Mouse (Mus musculus) forebrain, embryonic 16.5 days (tissue): ENCODE results near the gene Zfp326. TPM values are rescaled to one million over a fixed set of nuclear protein-coding genes. Genes with fewer than 3 reads are reported as not detected.

Experiments
- ATAC-seq: fragments of 200-750 bp; cut with Nextera tagmentation; 2 replicates; pipeline ENCODE4 v1.8.0; 2017; ENCODE audit warnings: mild to moderate bottlenecking, moderate library complexity
- H3K27ac ChIP-seq: fragments of 300-500 bp; sonication (generic); 2 replicates; pipeline ENCODE4 v1.5.1; 2014; ENCODE audit warnings: low read length, control low read depth
- H3K27me3 ChIP-seq: fragments of 300-500 bp; sonication (generic); replicated peaks from 2 replicates; pipeline ENCODE4 v1.6.1; 2014; ENCODE audit warnings: low read length; ENCODE audit not compliant: control insufficient read depth, insufficient read depth
- H3K36me3 ChIP-seq: fragments of 300-500 bp; sonication (generic); 2 replicates; pipeline ENCODE4 v1.6.1; 2014; ENCODE audit not compliant: control insufficient read depth, insufficient read depth
- H3K4me1 ChIP-seq: fragments of 300-500 bp; sonication (generic); replicated peaks from 2 replicates; pipeline ENCODE4 v1.6.1; 2014; ENCODE audit warnings: low read length; ENCODE audit not compliant: control insufficient read depth, insufficient read depth
- H3K4me2 ChIP-seq: fragments of 300-500 bp; sonication (generic); 2 replicates; pipeline ENCODE4 v1.6.1; 2014; ENCODE audit warnings: mild to moderate bottlenecking, low read length, control low read depth
- H3K4me3 ChIP-seq: fragments of 300-500 bp; sonication (generic); replicated peaks from 2 replicates; pipeline ENCODE4 v1.5.1; 2014; ENCODE audit warnings: mild to moderate bottlenecking, low read length, control low read depth
- H3K9ac ChIP-seq: fragments of 300-500 bp; sonication (generic); replicated peaks from 2 replicates; pipeline ENCODE4 v1.6.1; 2014; ENCODE audit warnings: low read depth, low read length, control low read depth
- H3K9me3 ChIP-seq: fragments of 300-500 bp; sonication (generic); 2 replicates; pipeline ENCODE4 v1.6.1; 2016; ENCODE audit warnings: low read length; ENCODE audit not compliant: control insufficient read depth
- WGBS: fragments of 180-500 bp; shearing (Covaris S2); extraction: QIAGEN DNeasy Blood & Tissue Kit; methylation state at CpG from one replicate; pipeline ENCODE4 v1.1.7; 2014; 5-methylcytosine and 5-hydroxymethylcytosine counted together
- polyA plus RNA-seq: library from polyadenylated mRNA; unstranded; fragments of >200 nt; fragmentation: Nextera tagmentation; extraction: Ambion mirVana; gene quantifications from 2 replicates; pipeline ENCODE4 v1.2.1, GENCODE M21; 2015

Zfp326 gene
- polyA plus RNA-seq, 1 experiment from 2014 or later = 56.3 TPM

GRCm38 (mm10) chr5:105922818-105923487, 46.6 kb downstream of the Zfp326 start:
- H3K27me3 ChIP-seq = no peaks in the 10 kb centered on the region
- H3K9ac ChIP-seq = no peak overlapping the region
- no peak for ATAC-seq
- H3K4me3 ChIP-seq = no peak overlapping the region
- WGBS = 66% methylated on average over 12 of the region's 12 CpGs
- H3K4me1 ChIP-seq = no peaks in the 10 kb centered on the region
- H3K36me3 ChIP-seq = peaks cover 7% of the 10 kb centered on the region
- no peaks in the 10 kb centered on the region for H3K9me3 ChIP-seq
- H3K27ac ChIP-seq = no peak overlapping the region
- H3K4me2 ChIP-seq = no peak overlapping the region

GRCm38 (mm10) chr5:105924347-105924746, 48.0 kb downstream of the Zfp326 start:
- 95% methylated on average over 8 of the region's 8 CpGs for WGBS
- Histone ChIP-seq H3K27me3 (no peaks in the 10 kb centered on the region), H3K4me3 (no peak overlapping the region), H3K4me1 (no peaks in the 10 kb centered on the region), H3K36me3 (no peaks in the 10 kb centered on the region; the same call in 1 of the 2 replicates), H3K9me3 (no peaks in the 10 kb centered on the region), H3K9ac (no peak overlapping the region), H3K27ac (no peak overlapping the region), H3K4me2 (no peak overlapping the region)
- no peak for ATAC-seq

GRCm38 (mm10) chr5:105925568-105926255, 49.3 kb downstream of the Zfp326 start:
- Histone ChIP-seq H3K9ac (no peak overlapping the region), H3K36me3 (no peaks in the 10 kb centered on the region), H3K4me3 (no peak overlapping the region), H3K27me3 (no peaks in the 10 kb centered on the region), H3K27ac (no peak overlapping the region), H3K4me2 (no peak overlapping the region), H3K4me1 (no peaks in the 10 kb centered on the region), H3K9me3 (no peaks in the 10 kb centered on the region)
- 66% methylated on average over 14 of the region's 14 CpGs for WGBS
- ATAC-seq = 0 out of 2 replicates have a peak, but pooled peaks have one; percentile 47

- Histone ChIP-seq H3K27me3 (no peaks in the 10 kb centered on the region), H3K4me3 (no peak overlapping the region), H3K4me1 (no peaks in the 10 kb centered on the region), H3K27ac (no peak overlapping the region), H3K9me3 (peaks cover 10% of the 10 kb centered on the region), H3K36me3 (peaks cover 5% of the 10 kb centered on the region), H3K4me2 (no peak overlapping the region), H3K9ac (no peak overlapping the region)
- no peak for ATAC-seq
- 24% methylated on average over 3 of the region's 3 CpGs for WGBS
These were observed 53.9 kb downstream of the Zfp326 start for GRCm38 (mm10) chr5:105930282-105930681.

- no peaks in the 10 kb centered on the region for H3K27me3 ChIP-seq
- peaks cover 5% of the 10 kb centered on the region for H3K36me3 ChIP-seq
- 96% methylated on average over 1 of the region's 1 CpGs for WGBS
- no peak overlapping the region for H3K4me3 ChIP-seq
- no peaks in the 10 kb centered on the region for H3K4me1 ChIP-seq
- H3K9ac ChIP-seq = no peak overlapping the region
- H3K4me2 ChIP-seq = no peak overlapping the region
- no peak overlapping the region for H3K27ac ChIP-seq
- peaks cover 10% of the 10 kb centered on the region for H3K9me3 ChIP-seq
- ATAC-seq = no peak
These were observed 56.0 kb downstream of the Zfp326 start for GRCm38 (mm10) chr5:105932392-105932791.

GRCm38 (mm10) chr5:105941951-105942350, 65.6 kb downstream of the Zfp326 start:
- Histone ChIP-seq H3K27me3 (no peaks in the 10 kb centered on the region), H3K4me2 (no peak overlapping the region), H3K4me1 (no peaks in the 10 kb centered on the region), H3K36me3 (no peaks in the 10 kb centered on the region), H3K9me3 (no peaks in the 10 kb centered on the region), H3K9ac (no peak overlapping the region), H3K4me3 (no peak overlapping the region), H3K27ac (no peak overlapping the region)
- ATAC-seq = no peak
- 82% methylated on average over 2 of the region's 2 CpGs for WGBS

Other genes starting within 250 kb of the Zfp326 start
- gene Lrrc8d, start 176.6 kb upstream of the Zfp326 start, polyA plus RNA-seq = 37.5 and 40.8 TPM in 2 replicates